Mouse (Mus musculus): ENCODE data around the gene Ccdc189. TPM values are rescaled to one million over a fixed set of nuclear protein-coding genes. Genes with fewer than 3 reads are reported as not detected.

The Ccdc189 gene
- polyA plus RNA-seq, 2 experiments: 5.4 to 10.6 TPM

DNA sequence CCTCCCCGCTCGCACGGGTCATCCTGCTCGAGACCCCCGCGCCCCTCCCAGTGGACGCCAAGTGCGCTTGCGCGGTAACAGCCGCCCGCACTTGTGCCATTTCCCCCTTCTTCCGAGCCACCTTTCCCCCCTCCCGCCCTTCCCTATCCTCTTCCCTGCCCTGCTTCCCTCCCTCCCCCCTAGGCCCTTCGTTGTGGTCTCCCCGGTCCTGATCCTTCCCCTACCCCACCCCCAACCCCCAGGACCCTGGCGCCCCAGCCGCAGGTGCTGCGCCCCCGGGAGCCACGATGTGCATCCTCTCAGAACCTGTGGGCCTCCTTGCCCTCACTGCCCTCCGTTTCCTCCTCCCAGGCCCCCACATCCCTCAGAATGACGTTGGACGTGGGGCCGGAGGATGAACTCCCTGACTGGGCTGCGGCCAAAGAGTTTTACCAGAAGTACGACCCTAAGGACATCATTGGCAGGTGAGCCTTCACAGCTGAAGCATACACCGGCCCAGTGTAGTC lies 14.8 kb downstream of the Ccdc189 start:
- ATAC-seq (ENCODE audit: low FRiP score, low read depth) (peak; percentile 63), DNase-seq (ENCODE audit: low spot score) (no peak)
- Histone ChIP-seq H3K9ac (ENCODE audit: low read depth, low read length, severe bottlenecking) (peak overlapping the region; percentile 78), H3K27me3 (ENCODE audit: control insufficient read depth, insufficient read depth, low read length) (no peaks in the 10 kb centered on the region), H3K27ac (replicated peaks; ENCODE audit: low read depth, low read length) (peak overlapping the region; percentile 55), H3K4me3 (replicated peaks; ENCODE audit: low read length) (peak overlapping the region; percentile 72), H3K36me3 (ENCODE audit: control insufficient read depth, insufficient read depth, low read length) (peaks cover 28% of the 10 kb centered on the region), H3K9me3 (ENCODE audit: control insufficient read depth, low read length) (no peaks in the 10 kb centered on the region), H3K4me1 (ENCODE audit: control insufficient read depth, insufficient read depth, low read length) (peaks cover 18% of the 10 kb centered on the region), H3K4me2 (replicated peaks; ENCODE audit: low read depth, low read length, severe bottlenecking) (peak overlapping the region; percentile 89)
- no peak for TF ChIP-seq POLR2A (IDR thresholded peaks at IDR 0.05; ENCODE audit: borderline replicate concordance, extremely low read depth, insufficient read depth, insufficient read length)
- WGBS: 2% methylated on average over 26 of the region's 28 CpGs

- H3K4me2 ChIP-seq (replicated peaks; ENCODE audit: low read depth, low read length, severe bottlenecking): peak within 1 kb of the TSS; percentile 89
- WGBS: under 1% methylated on average over 17 of the region's 17 CpGs
- H3K27ac ChIP-seq (replicated peaks; ENCODE audit: low read depth, low read length): peak within 1 kb of the TSS; percentile 79
- no peaks in the 10 kb centered on the region for H3K9me3 ChIP-seq (ENCODE audit: control insufficient read depth, low read length)
- peak; percentile 98 for ATAC-seq (ENCODE audit: low FRiP score, low read depth)
- peaks cover 26% of the 10 kb centered on the region for H3K36me3 ChIP-seq (ENCODE audit: control insufficient read depth, insufficient read depth, low read length)
- H3K4me1 ChIP-seq (ENCODE audit: control insufficient read depth, insufficient read depth, low read length): peaks cover 18% of the 10 kb centered on the region
- no peaks in the 10 kb centered on the region for H3K27me3 ChIP-seq (ENCODE audit: control insufficient read depth, insufficient read depth, low read length)
- H3K9ac ChIP-seq (ENCODE audit: low read depth, low read length, severe bottlenecking): peak within 1 kb of the TSS; percentile 78
- TF ChIP-seq POLR2A (IDR thresholded peaks at IDR 0.05; ENCODE audit: borderline replicate concordance, extremely low read depth, insufficient read depth, insufficient read length): no peak
- H3K4me3 ChIP-seq (replicated peaks; ENCODE audit: low read length): peak within 1 kb of the TSS; percentile 72
- peak; percentile 99 for DNase-seq (ENCODE audit: low spot score)
Observed at GRCm38 (mm10) chr7:127572895-127573471, 15.4 kb downstream of the Ccdc189 start, which contains the start of gene Phkg2. Gene Phkg2 (plus strand): TSS chr7:127573340.

DNA sequence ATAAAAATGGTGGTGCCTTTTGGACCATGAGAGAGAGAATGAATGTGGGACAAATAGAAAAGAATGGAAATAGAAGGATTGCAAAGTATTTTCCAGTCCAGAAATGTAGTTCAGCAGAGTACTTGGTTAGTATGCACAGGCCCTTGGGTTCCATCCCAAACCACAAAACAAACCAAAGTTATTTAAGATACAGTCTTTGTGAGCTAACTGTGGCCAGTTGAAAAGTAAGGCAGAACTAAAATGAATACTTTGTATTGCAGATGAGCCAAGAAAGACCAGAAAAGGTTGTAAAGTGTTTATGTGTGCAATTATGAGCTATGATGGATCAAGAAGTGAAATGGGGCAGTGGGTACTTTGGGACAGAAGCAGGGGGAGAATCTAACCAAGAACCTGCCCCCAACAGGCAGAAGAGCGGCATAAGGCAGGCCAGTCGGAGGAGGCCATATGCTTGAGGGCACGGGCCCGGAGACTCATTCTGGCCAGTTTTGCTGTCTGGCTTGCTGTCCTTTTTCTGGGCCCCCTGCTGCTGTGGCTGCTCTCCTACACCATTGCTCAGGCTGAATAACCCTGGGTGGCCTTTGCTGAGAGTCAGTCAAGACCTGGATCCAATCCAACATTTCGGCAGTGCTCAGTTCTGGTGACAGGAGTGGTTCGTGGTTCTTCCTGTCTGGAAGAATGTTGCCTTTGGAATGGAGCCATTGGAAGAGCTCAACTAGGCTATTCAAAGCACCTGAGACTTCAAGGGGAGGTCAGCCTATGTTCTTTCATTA lies 23.8 kb downstream of the Ccdc189 start:
- Histone ChIP-seq H3K9ac (ENCODE audit: low read depth, low read length, severe bottlenecking) (no peak overlapping the region), H3K9me3 (ENCODE audit: control insufficient read depth, low read length) (no peaks in the 10 kb centered on the region), H3K4me2 (replicated peaks; ENCODE audit: low read depth, low read length, severe bottlenecking) (no peak overlapping the region), H3K36me3 (ENCODE audit: control insufficient read depth, insufficient read depth, low read length) (peaks cover 65% of the 10 kb centered on the region), H3K27ac (replicated peaks; ENCODE audit: low read depth, low read length) (no peak overlapping the region), H3K4me3 (replicated peaks; ENCODE audit: low read length) (no peak overlapping the region), H3K4me1 (ENCODE audit: control insufficient read depth, insufficient read depth, low read length) (no peaks in the 10 kb centered on the region), H3K27me3 (ENCODE audit: control insufficient read depth, insufficient read depth, low read length) (no peaks in the 10 kb centered on the region)
- peak; percentile 17 for DNase-seq (ENCODE audit: low spot score)
- no peak for TF ChIP-seq POLR2A (IDR thresholded peaks at IDR 0.05; ENCODE audit: borderline replicate concordance, extremely low read depth, insufficient read depth, insufficient read length)
- ATAC-seq (ENCODE audit: low FRiP score, low read depth): no peak
- WGBS: 74% methylated on average over 6 of the region's 6 CpGs

GRCm38 (mm10) chr7:127561340-127561858 lies 27.0 kb downstream of the Ccdc189 start, which contains the start of gene Tmem265:
Gene Tmem265 (plus strand): TSS chr7:127561390.
- no peak within 1 kb of the TSS for H3K4me3 ChIP-seq (replicated peaks; ENCODE audit: low read length)
- H3K4me2 ChIP-seq (replicated peaks; ENCODE audit: low read depth, low read length, severe bottlenecking): no peak within 1 kb of the TSS
- no peaks in the 10 kb centered on the region for H3K4me1 ChIP-seq (ENCODE audit: control insufficient read depth, insufficient read depth, low read length)
- H3K36me3 ChIP-seq (ENCODE audit: control insufficient read depth, insufficient read depth, low read length): peaks cover 76% of the 10 kb centered on the region
- no peaks in the 10 kb centered on the region for H3K27me3 ChIP-seq (ENCODE audit: control insufficient read depth, insufficient read depth, low read length)
- TF ChIP-seq POLR2A (IDR thresholded peaks at IDR 0.05; ENCODE audit: borderline replicate concordance, extremely low read depth, insufficient read depth, insufficient read length): no peak
- H3K9ac ChIP-seq (ENCODE audit: low read depth, low read length, severe bottlenecking): no peak within 1 kb of the TSS
- ATAC-seq (ENCODE audit: low FRiP score, low read depth): no peak
- DNase-seq (ENCODE audit: low spot score): no peak
- H3K9me3 ChIP-seq (ENCODE audit: control insufficient read depth, low read length): no peaks in the 10 kb centered on the region
- no peak within 1 kb of the TSS for H3K27ac ChIP-seq (replicated peaks; ENCODE audit: low read depth, low read length)
- 93% methylated on average over 5 of the region's 5 CpGs for WGBS

DNA sequence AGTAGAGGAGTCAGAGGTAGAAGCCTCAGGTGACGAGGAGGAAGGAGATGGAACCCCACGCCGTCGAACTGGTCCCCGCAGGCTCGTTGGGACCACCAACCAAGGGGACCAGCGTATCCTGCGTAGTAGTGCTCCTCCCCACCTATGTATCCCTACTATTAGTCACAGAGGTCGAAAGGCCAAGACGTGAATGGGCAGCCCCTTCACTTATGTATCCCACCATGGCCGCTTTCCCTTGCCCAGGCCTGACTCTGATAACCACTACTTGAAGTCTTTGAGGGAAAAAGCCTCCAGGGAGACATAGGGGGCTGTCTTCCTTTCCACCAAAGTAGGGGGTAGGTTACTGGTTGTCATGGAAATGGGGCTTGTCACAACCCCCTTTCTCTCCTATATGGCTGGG lies 27.8 kb downstream of the Ccdc189 start:
- Histone ChIP-seq H3K27me3 (ENCODE audit: control insufficient read depth, insufficient read depth, low read length) (no peaks in the 10 kb centered on the region), H3K9me3 (ENCODE audit: control insufficient read depth, low read length) (no peaks in the 10 kb centered on the region), H3K27ac (replicated peaks; ENCODE audit: low read depth, low read length) (no peak overlapping the region), H3K4me1 (ENCODE audit: control insufficient read depth, insufficient read depth, low read length) (no peaks in the 10 kb centered on the region), H3K36me3 (ENCODE audit: control insufficient read depth, insufficient read depth, low read length) (peaks cover 76% of the 10 kb centered on the region), H3K4me3 (replicated peaks; ENCODE audit: low read length) (no peak overlapping the region), H3K9ac (ENCODE audit: low read depth, low read length, severe bottlenecking) (no peak overlapping the region), H3K4me2 (replicated peaks; ENCODE audit: low read depth, low read length, severe bottlenecking) (no peak overlapping the region)
- no peak for ATAC-seq (ENCODE audit: low FRiP score, low read depth)
- TF ChIP-seq POLR2A (IDR thresholded peaks at IDR 0.05; ENCODE audit: borderline replicate concordance, extremely low read depth, insufficient read depth, insufficient read length): no peak
- DNase-seq (ENCODE audit: low spot score): no peak
- whole genome bisulfite sequencing: 95% methylated on average over 11 of the region's 11 CpGs

All from limb, embryonic 14.5 days (tissue).